Mouse (Mus musculus) thymus, adult 2 months (tissue): ENCODE data around the gene Gatc. TPM values are rescaled to one million over a fixed set of nuclear protein-coding genes. Genes with fewer than 3 reads are reported as not detected.
"Not testable (repeated sequence)": the region's sequence is repeated elsewhere in the genome, so short reads cannot be mapped to it uniquely, and the experiment has no call there.

Experiments used
- DNase-seq: peaks from one replicate; pipeline ENCODE4 v3.0.0; 2021
- H3K27ac ChIP-seq: fragments of 200-500 bp; 2 replicates; pipeline ENCODE4 v1.5.1; 2012; ENCODE audit warnings: low read length, control low read depth; ENCODE audit not compliant: control insufficient read depth, insufficient read depth
- H3K27me3 ChIP-seq: fragments of 200-500 bp; 2 replicates; pipeline ENCODE4 v1.6.1; 2012; ENCODE audit warnings: mild to moderate bottlenecking, low read length, moderate library complexity, mixed read lengths; ENCODE audit not compliant: control insufficient read depth, insufficient read depth
- H3K36me3 ChIP-seq: fragments of 200-500 bp; 2 replicates; pipeline ENCODE4 v1.6.1; 2012; ENCODE audit warnings: mild to moderate bottlenecking, low read length, moderate library complexity; ENCODE audit not compliant: control insufficient read depth, insufficient read depth
- H3K4me1 ChIP-seq: fragments of 200-500 bp; replicated peaks from 2 replicates; pipeline ENCODE4 v1.6.1; 2012; ENCODE audit warnings: low read length; ENCODE audit not compliant: control insufficient read depth, insufficient read depth
- H3K4me3 ChIP-seq: fragments of 200-500 bp; 2 replicates; pipeline ENCODE4 v1.5.1; 2012; ENCODE audit warnings: mild to moderate bottlenecking, low read length, control low read depth, moderate library complexity; ENCODE audit not compliant: control insufficient read depth, insufficient read depth
- CTCF ChIP-seq: fragments of 200-500 bp; IDR thresholded peaks from 2 replicates; pipeline ENCODE4 v1.5.1; 2012; ENCODE audit warnings: mild to moderate bottlenecking, control low read depth, low read length, moderate library complexity, borderline replicate concordance; ENCODE audit not compliant: control insufficient read depth, poor library complexity, insufficient read depth; ENCODE audit errors: extremely low read depth
- POLR2A ChIP-seq: fragments of 200-500 bp; IDR thresholded peaks from 2 replicates; pipeline ENCODE4 v1.6.1; 2012; ENCODE audit warnings: mild to moderate bottlenecking, low read length, control low read depth, moderate library complexity; ENCODE audit not compliant: control insufficient read depth, poor library complexity, insufficient read depth; ENCODE audit errors: extremely low read depth
- WGBS: fragments of 180-500 bp; shearing (Covaris S2); methylation state at CpG from one replicate; pipeline ENCODE4 v1.1.7; 2018; 5-methylcytosine and 5-hydroxymethylcytosine counted together
- polyA plus RNA-seq: library from polyadenylated mRNA; depleted of rRNA; stranded (reverse); fragments of >200 nt; gene quantifications from 2 replicates; pipeline ENCODE4 v1.2.3, GENCODE M21; 2012

Gatc gene
- polyA plus RNA-seq, 1 experiment, result 11.3 TPM

DNA sequence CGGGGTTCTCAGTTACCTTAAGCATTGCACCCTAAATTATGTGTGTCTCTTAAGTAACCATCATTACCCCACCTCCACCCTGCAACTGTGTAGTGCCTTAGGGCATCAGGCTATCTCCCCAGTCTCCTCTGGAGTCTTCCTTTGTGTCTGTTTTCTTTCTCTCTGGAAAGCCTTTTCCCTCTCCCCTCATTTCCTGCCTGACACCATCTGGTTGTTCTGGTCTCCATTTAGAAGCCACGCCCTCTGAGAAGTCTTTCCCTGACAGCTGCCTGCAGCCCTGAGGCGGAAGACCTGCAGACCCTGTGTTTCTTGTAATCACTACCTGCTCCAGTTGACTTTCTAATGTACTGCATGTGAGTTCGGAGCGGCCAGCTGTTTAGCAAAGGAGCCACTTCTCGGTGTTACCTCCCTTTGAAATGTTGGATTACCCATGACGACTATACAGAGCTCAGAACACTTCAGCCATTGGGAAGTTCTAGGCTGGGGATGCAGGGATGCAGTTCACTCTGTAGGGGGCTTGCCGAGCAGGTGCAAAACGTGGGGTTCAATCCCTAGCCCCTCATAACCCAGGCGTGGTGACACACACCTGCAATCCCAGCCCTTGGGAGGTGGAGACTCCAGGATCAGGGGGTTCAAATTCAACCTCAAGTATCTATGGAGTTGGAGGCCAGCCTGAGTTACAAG is 23.2 kb downstream of the Gatc start:
- DNase-seq, result peak; percentile 69
- H3K27me3 ChIP-seq, result no peaks in the 10 kb centered on the region
- peak overlapping the region; percentile 79 for H3K27ac ChIP-seq
- H3K36me3 ChIP-seq, result no peaks in the 10 kb centered on the region
- TF ChIP-seq CTCF (no peak), POLR2A (no peak)
- H3K4me3 ChIP-seq, result no peak overlapping the region
- WGBS, result 25% methylated on average over 10 of the region's 10 CpGs
- peaks cover 22% of the 10 kb centered on the region for H3K4me1 ChIP-seq

DNA sequence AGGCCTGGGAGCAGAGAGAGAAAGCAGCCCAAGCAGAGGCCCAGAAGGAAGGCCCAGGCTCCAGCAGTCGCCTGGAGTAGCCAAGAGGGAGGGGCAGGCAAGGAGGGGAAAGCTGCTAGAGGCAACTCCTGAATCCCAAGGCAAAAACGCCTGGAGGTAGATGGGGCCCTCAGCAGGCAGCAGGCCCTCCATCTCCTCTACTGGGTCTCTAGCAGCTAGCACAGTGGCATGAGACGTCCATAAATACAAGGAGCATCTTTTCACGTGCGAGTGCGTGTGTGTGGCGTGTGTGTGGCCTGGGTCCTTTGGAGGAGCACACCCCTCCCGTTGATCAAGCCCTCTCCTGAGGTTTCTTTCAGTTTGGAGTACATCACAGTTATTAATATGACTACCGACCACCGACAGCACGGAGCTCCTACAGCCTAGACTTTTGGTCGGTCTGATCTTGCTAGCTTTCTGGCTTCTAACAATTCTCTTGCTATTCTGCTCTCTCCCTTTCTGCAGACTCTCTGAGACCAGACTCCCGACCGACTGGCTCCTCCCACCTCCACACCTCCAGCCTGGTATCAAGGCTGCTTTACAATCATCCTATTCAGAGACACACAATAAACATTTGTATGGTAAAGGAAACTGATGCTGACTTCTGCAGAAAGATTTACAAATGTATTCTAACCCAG is 23.9 kb downstream of the Gatc start:
- TF ChIP-seq CTCF (no peak), POLR2A (no peak)
- 63% methylated on average over 14 of the region's 14 CpGs for WGBS
- Histone ChIP-seq H3K36me3 (no peaks in the 10 kb centered on the region), H3K4me3 (no peak overlapping the region), H3K27ac (peak overlapping the region; percentile 63), H3K4me1 (peaks cover 22% of the 10 kb centered on the region), H3K27me3 (no peaks in the 10 kb centered on the region)
- DNase-seq, result no peak

GRCm38 (mm10) chr5:115313668-115313943 is 27.4 kb downstream of the Gatc start:
- Histone ChIP-seq H3K4me1 (peaks cover 14% of the 10 kb centered on the region), H3K27me3 (no peaks in the 10 kb centered on the region), H3K36me3 (no peaks in the 10 kb centered on the region), H3K27ac (no peak overlapping the region), H3K4me3 (no peak overlapping the region)
- DNase-seq, result no peak
- 65% methylated on average over 5 of the region's 5 CpGs for WGBS
- TF ChIP-seq POLR2A (no peak), CTCF (no peak)

- Histone ChIP-seq H3K4me1 (peaks cover 11% of the 10 kb centered on the region), H3K4me3 (no peak overlapping the region), H3K27ac (no peak overlapping the region), H3K36me3 (no peaks in the 10 kb centered on the region), H3K27me3 (no peaks in the 10 kb centered on the region)
- TF ChIP-seq POLR2A, result no peak
- DNase-seq, result no peak
- 67% methylated on average over 10 of the region's 10 CpGs for WGBS
Measured at GRCm38 (mm10) chr5:115312816-115313667, 27.9 kb downstream of the Gatc start.

- Histone ChIP-seq H3K27me3 (no peaks in the 10 kb centered on the region), H3K4me3 (no peak overlapping the region), H3K4me1 (peaks cover 6% of the 10 kb centered on the region), H3K27ac (no peak overlapping the region), H3K36me3 (no peaks in the 10 kb centered on the region)
- 86% methylated on average over 4 of the region's 4 CpGs for WGBS
- no peak for TF ChIP-seq POLR2A
- no peak for TF ChIP-seq CTCF
- no peak for DNase-seq
Measured at GRCm38 (mm10) chr5:115312354-115312753, 28.6 kb downstream of the Gatc start.

DNA sequence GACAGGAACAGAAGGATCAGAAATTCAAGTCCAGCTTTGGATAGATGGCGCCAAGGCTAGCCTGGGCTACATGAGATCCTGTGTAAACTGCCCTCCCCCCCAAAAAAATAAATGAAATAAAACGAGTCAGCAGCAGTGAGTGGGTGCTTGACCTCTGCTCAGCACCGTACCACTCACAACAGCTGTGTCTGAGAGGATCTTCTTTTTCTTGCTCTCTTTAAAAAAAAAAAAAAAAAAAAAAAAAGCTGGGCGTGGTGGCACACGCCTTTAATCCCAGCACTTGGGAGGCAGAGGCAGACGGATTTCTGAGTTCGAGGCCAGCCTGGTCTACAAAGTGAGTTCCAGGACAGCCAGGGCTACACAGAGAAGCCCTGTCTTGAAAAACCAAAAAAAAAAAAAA is 38.8 kb downstream of the Gatc start:
- 91% methylated on average over 7 of the region's 7 CpGs for WGBS
- not testable (repeated sequence) for DNase-seq, H3K27ac ChIP-seq, H3K4me3 ChIP-seq, H3K27me3 ChIP-seq
- H3K4me1 ChIP-seq, result peaks cover 14% of the 10 kb centered on the region
- H3K36me3 ChIP-seq, result peaks cover 13% of the 10 kb centered on the region
